22 mouse cellular contexts compared by ENCODE assay signal in genomic region chr12:40596020-40596419, GRCm38 (mm10).
A peak's percentile ranks its signal among the peaks of the same experiment; 100 is the strongest.
DNase-seq lines count a peak whose midpoint lies in the region; ATAC-seq and TF ChIP-seq lines count a peak whose summit lies in the region.
"Had no signal": no experiment of that assay in that cellular context is flagged by ENCODE, and none has a peak within 500 bp of the region (broad histone marks: within the 10 kb centered on the region; RNA-seq: fewer than 3 reads in every experiment).

No protein-coding gene starts in this region.

- H3K27me3 ChIP-seq in hindbrain, embryonic 16.5 days (replicated peaks; ENCODE audit: control insufficient read depth, insufficient read depth, low read length), result no peaks in the 10 kb centered on the region
- no peaks in the 10 kb centered on the region for H3K27me3 ChIP-seq in hindbrain, embryonic 11.5 days (ENCODE audit: control insufficient read depth, insufficient read depth, low read length)
- H3K27me3 ChIP-seq in midbrain, embryonic 13.5 days, result no peaks in the 10 kb centered on the region
- no peaks in the 10 kb centered on the region for H3K27me3 ChIP-seq in midbrain, postnatal 0 days (ENCODE audit: insufficient read depth, low read length)
- H3K27me3 ChIP-seq in embryonic facial prominence, embryonic 10.5 days (replicated peaks; ENCODE audit: low read depth, poor library complexity, severe bottlenecking), result no peaks in the 10 kb centered on the region
- H3K27me3 ChIP-seq: forebrain, embryonic 13.5 days; heart, embryonic 15.5 days had no signal

- no peak overlapping the region for H3K27ac ChIP-seq in hindbrain, embryonic 16.5 days (ENCODE audit: low read depth, low read length)
- no peak overlapping the region for H3K27ac ChIP-seq in hindbrain, embryonic 11.5 days (ENCODE audit: low read depth, low read length)
- no peak overlapping the region for H3K27ac ChIP-seq in midbrain, embryonic 13.5 days
- H3K27ac ChIP-seq in midbrain, postnatal 0 days (ENCODE audit: low read depth, low read length), result no peak overlapping the region
- H3K27ac ChIP-seq in embryonic facial prominence, embryonic 10.5 days (replicated peaks), result no peak overlapping the region
- H3K27ac ChIP-seq: forebrain, embryonic 13.5 days; heart, adult 2 months; heart, embryonic 15.5 days; hindbrain, postnatal 0 days had no signal

- WGBS in hindbrain, embryonic 16.5 days, result 74% methylated on average over 7 of the region's 7 CpGs
- WGBS in hindbrain, embryonic 11.5 days, result 90% methylated on average over 7 of the region's 7 CpGs
- 68% methylated on average over 7 of the region's 7 CpGs for WGBS in midbrain, embryonic 13.5 days
- 59% methylated on average over 7 of the region's 7 CpGs for WGBS in midbrain, postnatal 0 days
- WGBS in embryonic facial prominence, embryonic 10.5 days, result 85% methylated on average over 7 of the region's 7 CpGs

- peak; percentile 60; the same call in 1 of the 2 replicates for ATAC-seq in hindbrain, embryonic 16.5 days
- ATAC-seq in hindbrain, embryonic 11.5 days (ENCODE audit: low FRiP score), result no peak
- 0 out of 2 replicates have a peak, but pooled peaks have one; percentile 50 for ATAC-seq in midbrain, embryonic 13.5 days
- ATAC-seq in midbrain, postnatal 0 days (ENCODE audit: low FRiP score), result no peak; the same call in 1 of the 2 replicates
- ATAC-seq: CD4-positive, CD25-positive, alpha-beta regulatory T cell, adult 4 months; forebrain, embryonic 13.5 days; hindbrain, postnatal 0 days had no signal

- TF ChIP-seq CTCF in midbrain, postnatal 0 days (IDR thresholded peaks at IDR 0.05), result no peak

- no peak overlapping the region for H3K4me2 ChIP-seq in hindbrain, embryonic 16.5 days (ENCODE audit: low read length)
- H3K4me2 ChIP-seq in hindbrain, embryonic 11.5 days (replicated peaks; ENCODE audit: low read depth, low read length), result no peak overlapping the region
- no peak overlapping the region for H3K4me2 ChIP-seq in midbrain, embryonic 13.5 days (replicated peaks)
- no peak overlapping the region for H3K4me2 ChIP-seq in midbrain, postnatal 0 days (ENCODE audit: low read depth, low read length, poor library complexity, severe bottlenecking)
- H3K4me2 ChIP-seq: forebrain, embryonic 13.5 days; heart, embryonic 11.5 days; heart, embryonic 15.5 days had no signal

- no peak overlapping the region for H3K4me3 ChIP-seq in hindbrain, embryonic 16.5 days (ENCODE audit: low read length)
- no peak overlapping the region for H3K4me3 ChIP-seq in hindbrain, embryonic 11.5 days (ENCODE audit: low read depth, low read length)
- no peak overlapping the region for H3K4me3 ChIP-seq in midbrain, embryonic 13.5 days (replicated peaks)
- no peak overlapping the region for H3K4me3 ChIP-seq in midbrain, postnatal 0 days (ENCODE audit: low read depth, low read length)
- no peak overlapping the region for H3K4me3 ChIP-seq in embryonic facial prominence, embryonic 10.5 days
- H3K4me3 ChIP-seq: forebrain, embryonic 13.5 days; heart, adult 2 months; heart, embryonic 15.5 days had no signal

- H3K9ac ChIP-seq in hindbrain, embryonic 16.5 days (ENCODE audit: low read depth, low read length), result no peak overlapping the region
- no peak overlapping the region for H3K9ac ChIP-seq in hindbrain, embryonic 11.5 days (ENCODE audit: low read depth, low read length)
- no peak overlapping the region for H3K9ac ChIP-seq in midbrain, embryonic 13.5 days (replicated peaks)
- H3K9ac ChIP-seq in midbrain, postnatal 0 days (replicated peaks; ENCODE audit: low read length, poor library complexity, severe bottlenecking), result no peak overlapping the region
- H3K9ac ChIP-seq: forebrain, embryonic 13.5 days; forebrain, postnatal 0 days; heart, embryonic 15.5 days had no signal

- H3K4me1 ChIP-seq in hindbrain, embryonic 16.5 days (ENCODE audit: control insufficient read depth, insufficient read depth, low read depth, low read length), result no peaks in the 10 kb centered on the region; the same call in none of the 2 replicates
- H3K4me1 ChIP-seq in hindbrain, embryonic 11.5 days (replicated peaks; ENCODE audit: control insufficient read depth, insufficient read depth, low read length), result no peaks in the 10 kb centered on the region
- peaks cover 26% of the 10 kb centered on the region; the same call in 1 of the 2 replicates for H3K4me1 ChIP-seq in midbrain, embryonic 13.5 days (replicated peaks)
- H3K4me1 ChIP-seq in midbrain, postnatal 0 days (ENCODE audit: insufficient read depth, low read length), result no peaks in the 10 kb centered on the region
- no peaks in the 10 kb centered on the region for H3K4me1 ChIP-seq in embryonic facial prominence, embryonic 10.5 days
- H3K4me1 ChIP-seq: forebrain, embryonic 13.5 days; heart, embryonic 15.5 days had no signal

- peak; percentile 18 to 73 for DNase-seq in adrenal gland, adult (ENCODE audit: inconsistent age in 2 of 2, low spot score in 1 of 2)
- DNase-seq in adrenal gland, adult 18-20 months (ENCODE audit: low spot score in 2 of 2), result no peak
- DNase-seq in hindbrain, embryonic 11.5 days (ENCODE audit: low spot score), result no peak
- DNase-seq in midbrain, postnatal 0 days (ENCODE audit: low spot score), result no peak
- peak; percentile 20 to 33 for DNase-seq in adrenal gland, postnatal 36 days
- DNase-seq in embryonic facial prominence, embryonic 10.5 days (ENCODE audit: low spot score), result no peak
- DNase-seq: B cell, adult 2 months; cerebellum, adult 11 months; cerebellum, adult 9-10 months; cerebellum, postnatal 25 days; forebrain, postnatal 0 days; gastrocnemius, postnatal 14 days; heart, adult 2 months; heart, postnatal 14 days had no signal

- no peaks in the 10 kb centered on the region for H3K36me3 ChIP-seq in hindbrain, embryonic 16.5 days (ENCODE audit: control insufficient read depth, insufficient read depth, low read length)
- H3K36me3 ChIP-seq in hindbrain, embryonic 11.5 days (ENCODE audit: control insufficient read depth, insufficient read depth, low read length), result no peaks in the 10 kb centered on the region
- no peaks in the 10 kb centered on the region for H3K36me3 ChIP-seq in midbrain, embryonic 13.5 days
- no peaks in the 10 kb centered on the region for H3K36me3 ChIP-seq in midbrain, postnatal 0 days (ENCODE audit: insufficient read depth, low read length)
- H3K36me3 ChIP-seq in embryonic facial prominence, embryonic 10.5 days (replicated peaks), result no peaks in the 10 kb centered on the region
- H3K36me3 ChIP-seq: G1E; heart, embryonic 15.5 days had no signal

- H3K9me3 ChIP-seq in hindbrain, embryonic 16.5 days (ENCODE audit: control insufficient read depth, low read length), result no peaks in the 10 kb centered on the region
- no peaks in the 10 kb centered on the region for H3K9me3 ChIP-seq in hindbrain, embryonic 11.5 days (ENCODE audit: control insufficient read depth, low read length)
- no peaks in the 10 kb centered on the region for H3K9me3 ChIP-seq in midbrain, embryonic 13.5 days
- no peaks in the 10 kb centered on the region for H3K9me3 ChIP-seq in midbrain, postnatal 0 days (ENCODE audit: low read length)
- H3K9me3 ChIP-seq in embryonic facial prominence, embryonic 10.5 days, result no peaks in the 10 kb centered on the region
- H3K9me3 ChIP-seq: forebrain, embryonic 13.5 days; G1E; heart, embryonic 15.5 days had no signal

Comparison
In these comparisons a context has a peak if more than half of its experiments do, and no peak if none do; other contexts are left out.
1. DNase-seq: peak in adrenal gland, adult (2 of 2) and adrenal gland, postnatal 36 days (2 of 2); none in adrenal gland, adult 18-20 months (0 of 2), hindbrain, embryonic 11.5 days (single experiment), midbrain, postnatal 0 days (single experiment) and embryonic facial prominence, embryonic 10.5 days (single experiment).
2. ATAC-seq: peak in hindbrain, embryonic 16.5 days (single experiment) and midbrain, embryonic 13.5 days (single experiment); none in hindbrain, embryonic 11.5 days (single experiment) and midbrain, postnatal 0 days (single experiment).